Mouse (Mus musculus) stomach, embryonic 16.5 days (tissue): ENCODE measurements at regions not wholly inside any gene's neighbourhood (a gene's known extent, or its start where the extent isn't known, plus 50 kb on each side); places are given as distances from the start of the nearest gene placed in this dataset.

ENCODE experiments used
- ATAC-seq: fragments of 200-750 bp; cut with Nextera tagmentation; 2 replicates; pipeline ENCODE4 v1.8.0; 2017; ENCODE audit warnings: moderate number of reproducible peaks, moderate TSS enrichment; ENCODE audit not compliant: insufficient read depth, low FRiP score
- H3K27ac ChIP-seq: fragments of 300-500 bp; sonication (generic); 2 replicates; pipeline ENCODE4 v1.5.1; 2014; ENCODE audit warnings: low read length
- H3K27me3 ChIP-seq: fragments of 300-500 bp; sonication (generic); 2 replicates; pipeline ENCODE4 v1.6.1; 2014; ENCODE audit warnings: low read length, control low read depth, mixed read lengths; ENCODE audit not compliant: control insufficient read depth, insufficient read depth
- H3K36me3 ChIP-seq: fragments of 300-500 bp; sonication (generic); 2 replicates; pipeline ENCODE4 v1.6.1; 2014; ENCODE audit warnings: low read length; ENCODE audit not compliant: control insufficient read depth, insufficient read depth
- H3K4me1 ChIP-seq: fragments of 300-500 bp; sonication (generic); 2 replicates; pipeline ENCODE4 v1.6.1; 2014; ENCODE audit warnings: low read length, control low read depth, mixed read lengths; ENCODE audit not compliant: control insufficient read depth, insufficient read depth
- H3K4me2 ChIP-seq: fragments of 300-500 bp; sonication (generic); 2 replicates; pipeline ENCODE4 v1.6.1; 2014; ENCODE audit warnings: low read depth, low read length, mixed read lengths
- H3K4me3 ChIP-seq: fragments of 300-500 bp; sonication (generic); replicated peaks from 2 replicates; pipeline ENCODE4 v1.5.1; 2014; ENCODE audit warnings: mild to moderate bottlenecking, low read length
- H3K9ac ChIP-seq: fragments of 300-500 bp; sonication (generic); 2 replicates; pipeline ENCODE4 v1.6.1; 2014; ENCODE audit warnings: low read length
- H3K9me3 ChIP-seq: fragments of 300-500 bp; sonication (generic); replicated peaks from 2 replicates; pipeline ENCODE4 v1.6.1; 2016; ENCODE audit warnings: low read length, control low read depth; ENCODE audit not compliant: control insufficient read depth
- WGBS: fragments of 180-500 bp; shearing (Covaris S2); extraction: QIAGEN DNeasy Blood & Tissue Kit; methylation state at CpG from one replicate; pipeline ENCODE4 v1.1.7; 2014; 5-methylcytosine and 5-hydroxymethylcytosine counted together

DNA sequence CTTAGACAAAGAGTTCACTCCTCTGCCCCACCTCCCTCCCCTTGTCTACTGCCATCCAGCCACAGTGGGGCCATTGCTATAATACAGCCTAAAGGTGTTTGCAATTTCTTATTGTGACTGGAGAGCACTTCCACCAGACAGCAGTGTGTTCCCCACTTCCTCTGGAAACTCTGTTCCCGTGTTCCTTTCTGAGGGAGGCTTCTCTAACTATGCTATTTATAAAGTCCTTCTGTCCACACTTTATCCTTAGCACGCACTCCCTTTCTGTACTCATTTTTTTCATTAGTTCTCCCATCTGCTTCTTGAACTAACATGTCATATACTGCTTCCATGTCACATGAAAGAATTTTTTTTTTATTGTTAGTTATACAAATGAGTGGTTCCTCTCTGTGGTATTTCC, 52.0 kb upstream of the 4930432M17Rik start:
- no peaks in the 10 kb centered on the region for H3K27me3 ChIP-seq
- no peak overlapping the region for H3K9ac ChIP-seq
- no peak overlapping the region for H3K4me2 ChIP-seq
- H3K4me1 ChIP-seq = no peaks in the 10 kb centered on the region
- H3K27ac ChIP-seq = no peak overlapping the region
- no peak overlapping the region for H3K4me3 ChIP-seq
- no peaks in the 10 kb centered on the region for H3K9me3 ChIP-seq
- no peak for ATAC-seq
- H3K36me3 ChIP-seq = no peaks in the 10 kb centered on the region
- WGBS = 57% methylated on average over 2 of the region's 2 CpGs

DNA sequence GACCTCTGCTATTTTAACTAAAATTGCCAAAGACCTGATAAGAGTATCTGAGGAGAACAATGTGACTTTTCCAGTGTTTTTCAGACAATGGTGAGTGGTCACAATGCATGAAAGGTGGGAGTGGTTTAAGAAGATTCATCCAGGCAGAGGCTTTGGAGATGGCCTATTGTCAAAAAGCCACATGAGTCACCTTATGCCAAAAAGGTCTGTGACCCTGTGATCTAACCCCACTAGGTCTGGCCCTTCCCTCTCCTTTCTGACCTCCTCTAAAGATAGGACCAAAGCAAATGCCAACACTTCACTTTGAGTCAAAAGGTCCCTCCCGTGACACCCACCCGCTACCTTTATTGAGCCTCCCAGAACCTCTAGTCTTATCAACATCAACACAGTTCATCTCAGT, 52.4 kb upstream of the 4930432M17Rik start:
- no peak overlapping the region for H3K4me3 ChIP-seq
- H3K4me1 ChIP-seq = no peaks in the 10 kb centered on the region; the same call in 1 of the 2 replicates
- WGBS = 89% methylated on average over 2 of the region's 2 CpGs
- no peaks in the 10 kb centered on the region for H3K9me3 ChIP-seq
- no peak for ATAC-seq
- no peak overlapping the region for H3K27ac ChIP-seq
- H3K36me3 ChIP-seq = no peaks in the 10 kb centered on the region
- H3K27me3 ChIP-seq = no peaks in the 10 kb centered on the region
- no peak overlapping the region for H3K4me2 ChIP-seq
- H3K9ac ChIP-seq = no peak overlapping the region

DNA sequence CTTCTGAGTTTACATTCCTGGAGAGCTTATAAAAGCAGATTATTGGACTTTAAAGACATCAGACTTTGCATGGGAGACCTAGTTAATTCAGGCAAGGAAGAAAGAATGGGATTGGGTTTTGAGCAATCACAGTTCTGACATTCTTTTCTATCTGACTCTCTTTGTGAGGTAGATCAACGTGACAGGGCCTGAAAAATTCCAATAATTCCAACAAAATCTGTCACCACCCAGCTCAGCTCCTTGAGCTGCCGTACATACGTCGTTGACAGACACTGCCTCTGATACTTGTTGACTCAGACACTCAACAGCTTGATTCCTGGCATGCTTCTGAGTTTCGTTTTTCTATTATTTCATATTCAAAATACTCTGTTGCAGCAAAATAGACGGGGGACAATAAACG, 53.2 kb upstream of the 4930432M17Rik start:
- WGBS = 56% methylated on average over 7 of the region's 7 CpGs
- H3K9ac ChIP-seq = no peak overlapping the region
- H3K9me3 ChIP-seq = no peaks in the 10 kb centered on the region
- H3K4me3 ChIP-seq = no peak overlapping the region
- no peaks in the 10 kb centered on the region; the same call in 1 of the 2 replicates for H3K4me1 ChIP-seq
- H3K27me3 ChIP-seq = no peaks in the 10 kb centered on the region
- H3K27ac ChIP-seq = no peak overlapping the region
- no peak overlapping the region for H3K4me2 ChIP-seq
- no peak for ATAC-seq
- H3K36me3 ChIP-seq = no peaks in the 10 kb centered on the region

DNA sequence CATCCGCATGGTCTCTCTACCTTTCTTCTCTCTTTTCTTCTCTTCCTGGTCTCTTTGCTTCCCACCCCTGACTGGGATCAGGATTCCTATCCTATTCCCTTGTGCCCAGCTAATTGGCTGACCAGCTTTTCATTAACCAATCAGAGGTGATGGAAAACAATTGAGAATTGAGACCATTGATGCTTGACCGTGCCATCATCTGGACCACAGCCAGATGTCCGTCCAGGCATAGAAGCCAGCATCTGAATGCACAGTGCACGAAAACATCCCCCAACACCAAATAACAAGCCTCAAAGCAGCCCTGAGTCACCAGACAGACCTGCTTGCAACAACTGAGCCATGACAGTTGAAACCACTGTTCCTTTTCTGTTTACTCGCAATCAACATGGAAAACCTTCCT, 54.5 kb upstream of the 4930432M17Rik start:
- Histone ChIP-seq H3K4me3 (no peak overlapping the region), H3K9me3 (no peaks in the 10 kb centered on the region), H3K9ac (no peak overlapping the region), H3K27ac (no peak overlapping the region), H3K4me1 (no peaks in the 10 kb centered on the region; the same call in 1 of the 2 replicates), H3K4me2 (no peak overlapping the region), H3K36me3 (no peaks in the 10 kb centered on the region), H3K27me3 (no peaks in the 10 kb centered on the region)
- no peak for ATAC-seq
- WGBS = 88% methylated on average over 5 of the region's 5 CpGs

DNA sequence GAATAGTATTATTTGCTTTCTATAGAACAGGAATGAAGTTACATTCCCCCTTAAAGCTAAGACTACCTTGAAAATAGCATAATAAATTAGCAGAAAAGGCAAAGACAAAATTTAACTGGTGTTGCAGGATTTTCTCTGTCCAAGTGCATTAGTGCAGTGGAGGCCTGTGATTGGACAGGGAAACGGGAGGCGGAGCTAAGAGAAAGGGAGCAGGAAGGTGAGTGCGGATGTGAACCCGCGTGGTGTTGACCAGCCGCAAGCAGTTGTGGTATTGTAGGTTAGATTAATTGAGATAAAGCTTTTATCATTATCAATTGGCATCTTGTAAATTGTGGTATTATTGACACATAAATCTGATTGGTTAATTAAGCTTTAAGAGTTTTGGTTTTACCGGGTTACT, 55.8 kb upstream of the 4930432M17Rik start:
- Histone ChIP-seq H3K27me3 (no peaks in the 10 kb centered on the region), H3K36me3 (no peaks in the 10 kb centered on the region), H3K4me1 (no peaks in the 10 kb centered on the region; the same call in 1 of the 2 replicates), H3K27ac (no peak overlapping the region), H3K9ac (no peak overlapping the region), H3K9me3 (no peaks in the 10 kb centered on the region), H3K4me3 (no peak overlapping the region), H3K4me2 (no peak overlapping the region)
- 75% methylated on average over 7 of the region's 7 CpGs for WGBS
- no peak for ATAC-seq

DNA sequence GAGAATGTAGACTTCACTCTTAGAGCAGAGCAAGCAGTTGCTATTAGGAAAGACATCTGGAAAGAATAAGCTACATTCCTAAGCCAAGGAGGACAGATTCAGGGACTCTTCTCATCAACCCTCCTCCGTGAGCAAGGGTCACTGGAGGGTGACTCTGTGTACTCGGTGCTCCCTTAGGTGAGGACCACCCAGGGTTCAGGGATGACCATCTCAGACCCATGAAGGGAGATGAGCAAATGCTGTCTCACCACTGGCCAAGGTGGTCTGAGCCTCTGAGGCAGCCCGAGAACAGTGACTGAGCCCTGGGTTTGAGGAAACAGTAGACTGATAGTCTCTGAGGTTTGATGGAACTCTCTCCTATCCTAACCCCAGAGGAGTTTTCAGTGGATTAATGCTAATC, 57.3 kb upstream of the 4930432M17Rik start:
- Histone ChIP-seq H3K9ac (no peak overlapping the region), H3K36me3 (no peaks in the 10 kb centered on the region), H3K4me2 (no peak overlapping the region), H3K27ac (no peak overlapping the region), H3K9me3 (no peaks in the 10 kb centered on the region), H3K4me1 (no peaks in the 10 kb centered on the region; the same call in 1 of the 2 replicates), H3K4me3 (no peak overlapping the region), H3K27me3 (no peaks in the 10 kb centered on the region)
- ATAC-seq = no peak
- WGBS = 71% methylated on average over 3 of the region's 3 CpGs

DNA sequence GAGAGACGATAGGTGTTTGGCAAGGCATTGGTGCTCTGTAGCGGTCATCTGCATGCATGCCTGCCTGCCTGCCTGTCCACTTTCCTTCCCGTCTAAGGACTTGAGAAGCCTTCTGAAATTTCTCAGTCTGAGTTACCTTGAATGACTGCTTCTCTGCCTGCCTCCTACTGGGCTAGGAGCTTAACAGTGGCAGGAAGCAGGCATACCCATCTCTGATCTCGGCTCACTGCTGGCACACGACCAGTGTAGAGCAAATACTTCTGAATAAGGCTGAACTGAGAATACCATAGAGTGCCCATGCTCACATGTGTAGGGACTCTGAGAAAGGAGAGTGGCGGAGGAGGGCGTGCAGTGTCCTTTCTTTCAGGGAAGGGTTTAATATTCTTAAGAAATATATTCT, 60.7 kb upstream of the 4930432M17Rik start:
- no peak overlapping the region for H3K9ac ChIP-seq
- no peak for ATAC-seq
- H3K27me3 ChIP-seq = no peaks in the 10 kb centered on the region
- no peak overlapping the region for H3K27ac ChIP-seq
- H3K4me1 ChIP-seq = peaks cover 3% of the 10 kb centered on the region
- H3K9me3 ChIP-seq = no peaks in the 10 kb centered on the region
- no peaks in the 10 kb centered on the region for H3K36me3 ChIP-seq
- WGBS = 76% methylated on average over 7 of the region's 7 CpGs
- H3K4me3 ChIP-seq = no peak overlapping the region
- no peak overlapping the region for H3K4me2 ChIP-seq

DNA sequence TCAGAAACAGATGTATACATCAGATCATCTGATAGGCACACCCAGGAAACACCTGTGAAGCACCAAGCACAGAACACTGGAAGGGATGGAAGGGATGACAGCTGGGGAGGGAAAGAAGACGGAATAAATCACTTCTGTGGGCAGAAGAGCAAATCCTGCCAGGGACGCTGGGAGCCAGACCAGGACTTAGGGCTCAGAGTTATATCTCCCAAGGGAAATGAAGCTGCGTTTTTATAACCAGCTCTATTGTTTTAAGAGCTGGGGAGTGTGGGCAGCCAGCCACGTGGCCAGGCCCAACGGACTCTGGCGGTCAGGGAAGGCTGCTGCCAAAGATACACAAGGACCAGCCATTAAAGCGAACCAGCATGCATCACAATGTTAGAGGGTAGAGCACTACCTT, 61.5 kb upstream of the 4930432M17Rik start:
- Histone ChIP-seq H3K9ac (no peak overlapping the region), H3K4me2 (no peak overlapping the region), H3K4me3 (no peak overlapping the region), H3K9me3 (no peaks in the 10 kb centered on the region), H3K27me3 (no peaks in the 10 kb centered on the region), H3K36me3 (no peaks in the 10 kb centered on the region), H3K27ac (no peak overlapping the region), H3K4me1 (peaks cover 10% of the 10 kb centered on the region)
- WGBS = 38% methylated on average over 7 of the region's 7 CpGs
- ATAC-seq = no peak

DNA sequence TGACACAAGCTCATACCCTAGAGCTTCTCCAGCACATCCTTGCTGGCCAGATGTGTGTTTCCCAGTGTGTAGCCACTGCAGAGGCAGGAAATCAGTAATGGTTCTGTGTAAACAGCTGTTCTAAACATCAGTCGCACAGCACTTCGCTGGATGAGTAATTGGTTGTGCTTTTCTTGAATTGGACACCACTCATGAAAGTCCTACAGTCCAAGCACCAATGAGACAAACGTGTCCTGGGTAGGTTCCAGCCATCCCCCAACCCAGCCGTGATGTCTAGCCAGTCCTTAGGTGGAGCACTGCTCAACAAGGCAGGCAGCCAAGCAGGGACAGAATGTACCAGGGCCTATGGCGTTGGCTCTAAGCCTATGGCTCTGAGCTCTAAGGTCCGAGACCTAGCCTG, 65.8 kb upstream of the 4930432M17Rik start:
- WGBS = 33% methylated on average over 6 of the region's 6 CpGs
- Histone ChIP-seq H3K27me3 (no peaks in the 10 kb centered on the region), H3K9me3 (no peaks in the 10 kb centered on the region), H3K36me3 (no peaks in the 10 kb centered on the region), H3K27ac (peak overlapping the region; percentile 40; the same call in 1 of the 2 replicates), H3K4me1 (peaks cover 24% of the 10 kb centered on the region), H3K9ac (no peak overlapping the region), H3K4me2 (no peak overlapping the region), H3K4me3 (no peak overlapping the region)
- peak; percentile 65 for ATAC-seq

DNA sequence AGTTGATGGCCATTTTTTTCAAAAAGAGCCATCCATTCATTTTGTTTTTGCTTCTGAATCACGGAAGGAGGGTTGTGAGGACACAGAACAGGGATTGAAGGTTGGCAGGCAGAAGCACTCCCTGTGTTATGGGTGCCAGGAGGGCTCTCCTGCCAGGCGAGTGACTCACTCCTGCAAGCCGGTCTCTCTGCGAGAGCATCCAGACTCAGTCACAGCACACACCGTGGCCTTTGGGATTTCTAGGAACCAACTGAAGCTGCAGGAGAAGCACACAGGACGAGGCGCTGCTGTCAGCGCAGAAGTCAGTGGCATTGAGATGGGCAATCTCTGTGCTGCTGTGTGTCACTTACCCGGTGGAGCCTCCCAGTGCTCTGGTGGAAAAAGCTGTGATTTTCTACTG, 66.5 kb upstream of the 4930432M17Rik start:
- H3K27ac ChIP-seq = peak overlapping the region; percentile 40; the same call in 1 of the 2 replicates
- ATAC-seq = no peak

More for the DNA sequence above, 66.5 kb upstream of the 4930432M17Rik start:
- no peaks in the 10 kb centered on the region for H3K27me3 ChIP-seq
- H3K4me3 ChIP-seq = no peak overlapping the region
- no peaks in the 10 kb centered on the region for H3K9me3 ChIP-seq
- 83% methylated on average over 9 of the region's 9 CpGs for WGBS
- H3K4me1 ChIP-seq = peaks cover 24% of the 10 kb centered on the region
- no peak overlapping the region for H3K9ac ChIP-seq
- H3K36me3 ChIP-seq = no peaks in the 10 kb centered on the region
- no peak overlapping the region for H3K4me2 ChIP-seq
